Mouse (Mus musculus): ENCODE measurements around the gene Prdm11. TPM values are rescaled to one million over a fixed set of nuclear protein-coding genes. Genes with fewer than 3 reads are reported as not detected.

Gene Prdm11
- polyA plus RNA-seq, 1 experiment from 2014 or later: 7.8 TPM

DNA sequence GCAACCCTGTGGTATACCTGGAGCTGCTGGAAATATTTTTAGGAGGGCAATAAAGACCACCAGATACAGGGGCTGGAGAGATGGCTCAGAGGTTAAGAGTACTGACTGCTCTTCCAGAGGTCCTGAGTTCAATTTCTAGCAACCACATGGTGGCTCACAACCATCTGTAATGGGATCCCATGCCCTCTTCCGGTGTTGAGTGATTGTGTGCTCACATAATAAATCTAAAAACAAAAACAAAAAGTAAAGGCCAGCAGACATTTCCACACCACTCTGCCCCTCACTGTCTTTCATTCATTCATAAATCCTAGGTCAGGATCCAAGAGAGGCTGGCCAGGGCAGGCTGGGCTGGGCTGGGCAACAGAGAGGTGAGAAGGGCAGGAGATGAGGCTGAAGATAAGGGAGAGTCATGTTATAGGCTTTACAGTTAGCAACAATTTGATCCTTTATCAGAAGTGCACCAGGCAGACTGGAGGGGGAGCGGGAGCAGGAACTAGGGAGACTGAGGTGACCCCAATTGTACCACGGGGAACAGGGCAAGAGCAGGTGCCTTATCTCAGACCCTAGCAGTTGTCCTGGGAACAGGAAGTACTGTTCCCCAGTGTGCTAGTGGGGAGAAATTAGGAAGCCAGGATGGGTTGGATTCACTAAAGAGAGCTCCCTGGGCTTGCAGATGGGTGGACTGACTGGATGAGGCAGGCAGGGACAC, 2.4 kb downstream of the Prdm11 start:
- Histone ChIP-seq H3K4me3 (no peak overlapping the region), H3K27me3 (no peaks in the 10 kb centered on the region), H3K27ac (no peak overlapping the region), H3K9me3 (no peaks in the 10 kb centered on the region), H3K4me2 (peak overlapping the region; percentile 88), H3K36me3 (peaks cover 19% of the 10 kb centered on the region), H3K9ac (peak overlapping the region; percentile 99; the same call in 1 of the 2 replicates), H3K4me1 (peaks cover 68% of the 10 kb centered on the region)
- no peak for ATAC-seq (ENCODE audit: insufficient number of reproducible peaks, insufficient read depth, low FRiP score, low TSS enrichment, low read depth)
- 84% methylated on average over 3 of the region's 3 CpGs for WGBS

DNA sequence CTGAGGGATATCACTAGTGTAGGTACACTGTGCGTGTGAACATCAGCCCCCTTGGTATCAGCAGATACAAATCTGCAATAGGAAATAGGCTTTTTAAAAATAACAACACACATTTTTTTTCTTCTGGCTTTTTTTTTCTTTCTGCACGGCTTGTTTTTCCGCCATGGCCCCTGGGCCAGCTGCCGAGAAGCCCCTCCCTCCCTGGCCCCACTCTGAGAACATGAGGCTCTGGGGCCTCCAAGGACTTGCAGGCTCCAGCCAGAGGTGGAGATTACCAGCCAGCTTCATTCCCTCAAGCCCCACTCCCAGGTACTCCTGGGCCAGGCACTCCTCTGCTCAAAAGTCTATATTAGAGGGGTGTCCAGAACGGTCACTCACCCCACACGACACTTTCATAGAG, 4.5 kb downstream of the Prdm11 start:
- H3K27me3 ChIP-seq: no peaks in the 10 kb centered on the region
- H3K27ac ChIP-seq: peak overlapping the region; percentile 78
- peak overlapping the region; percentile 46; the same call in 1 of the 2 replicates for H3K9ac ChIP-seq
- H3K9me3 ChIP-seq: no peaks in the 10 kb centered on the region
- peaks cover 19% of the 10 kb centered on the region for H3K36me3 ChIP-seq
- no peak overlapping the region for H3K4me3 ChIP-seq
- ATAC-seq (ENCODE audit: insufficient number of reproducible peaks, insufficient read depth, low FRiP score, low TSS enrichment, low read depth): no peak
- peak overlapping the region; percentile 26 for H3K4me2 ChIP-seq
- 44% methylated on average over 6 of the region's 6 CpGs for WGBS
- peaks cover 79% of the 10 kb centered on the region for H3K4me1 ChIP-seq

DNA sequence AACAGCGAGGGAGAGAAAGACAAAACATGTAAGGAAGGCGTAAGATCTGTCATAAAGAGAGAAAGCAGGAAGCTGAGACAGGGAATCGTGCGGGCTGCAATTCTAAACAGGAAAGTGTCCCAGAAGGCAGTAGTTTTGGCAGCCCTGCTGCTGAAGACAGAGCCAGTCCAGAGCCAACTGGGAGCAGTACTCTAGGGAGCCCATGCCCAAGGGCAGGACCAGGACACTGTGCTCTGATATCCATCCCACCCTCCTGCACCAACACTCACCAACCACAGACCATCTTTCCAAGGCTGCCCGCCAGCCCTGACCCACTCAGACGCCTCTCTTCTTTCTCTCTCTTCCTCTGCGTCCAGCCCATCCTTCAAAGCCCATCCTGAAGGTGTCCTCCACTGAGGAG, 5.1 kb downstream of the Prdm11 start:
- Histone ChIP-seq H3K9ac (peak overlapping the region; percentile 46), H3K36me3 (peaks cover 19% of the 10 kb centered on the region), H3K4me1 (peaks cover 83% of the 10 kb centered on the region), H3K27me3 (no peaks in the 10 kb centered on the region), H3K9me3 (no peaks in the 10 kb centered on the region), H3K4me2 (peak overlapping the region; percentile 26; the same call in 1 of the 2 replicates), H3K4me3 (no peak overlapping the region), H3K27ac (peak overlapping the region; percentile 78)
- ATAC-seq (ENCODE audit: insufficient number of reproducible peaks, insufficient read depth, low FRiP score, low TSS enrichment, low read depth): no peak
- WGBS: 72% methylated on average over 7 of the region's 7 CpGs

DNA sequence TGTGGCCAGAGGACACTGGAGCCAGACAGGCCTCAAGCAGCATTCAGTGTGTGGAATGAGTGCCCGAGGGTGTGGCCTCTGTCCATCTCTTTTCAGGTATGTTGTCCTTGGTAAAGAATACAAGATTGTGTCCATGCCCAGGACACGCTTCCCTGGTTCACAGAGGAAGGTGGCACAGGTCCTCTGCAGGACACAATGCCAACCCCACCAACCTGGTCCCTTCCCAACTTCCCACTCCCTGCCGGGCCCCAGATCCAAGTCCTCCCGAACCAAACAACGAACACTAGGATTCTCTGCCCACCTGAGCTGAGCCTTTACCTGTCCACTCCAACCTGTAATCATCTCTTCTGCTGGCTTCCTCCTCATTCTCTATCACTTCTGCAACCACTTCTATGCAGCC, 6.3 kb downstream of the Prdm11 start:
- 91% methylated on average over 5 of the region's 5 CpGs for WGBS
- H3K27ac ChIP-seq: no peak overlapping the region
- no peak overlapping the region for H3K4me3 ChIP-seq
- H3K4me1 ChIP-seq: peaks cover 90% of the 10 kb centered on the region
- H3K4me2 ChIP-seq: no peak overlapping the region
- ATAC-seq (ENCODE audit: insufficient number of reproducible peaks, insufficient read depth, low FRiP score, low TSS enrichment, low read depth): no peak
- H3K9me3 ChIP-seq: no peaks in the 10 kb centered on the region
- H3K27me3 ChIP-seq: no peaks in the 10 kb centered on the region
- H3K9ac ChIP-seq: no peak overlapping the region
- H3K36me3 ChIP-seq: peaks cover 19% of the 10 kb centered on the region

DNA sequence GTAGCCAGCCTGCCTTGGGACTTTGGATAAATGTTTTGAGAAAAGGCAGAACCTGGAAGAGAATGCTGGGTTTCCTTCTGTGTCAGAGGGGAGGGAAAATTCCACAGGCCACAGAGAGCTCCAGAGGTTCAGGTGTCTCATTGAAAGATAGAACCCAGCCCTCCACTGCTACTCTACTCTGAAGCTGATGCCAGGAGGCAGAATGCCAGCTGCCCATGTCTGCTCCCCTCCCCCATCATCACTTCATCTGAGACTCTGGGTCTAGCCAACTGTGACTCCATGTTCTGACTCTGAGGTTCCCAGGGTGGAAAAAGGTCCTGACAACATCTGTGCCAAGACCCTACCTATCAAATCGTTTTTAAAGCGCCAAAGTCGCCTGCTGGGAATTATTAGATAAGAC, 6.9 kb downstream of the Prdm11 start:
- no peak overlapping the region for H3K4me3 ChIP-seq
- no peak overlapping the region for H3K4me2 ChIP-seq
- H3K27me3 ChIP-seq: no peaks in the 10 kb centered on the region
- peaks cover 19% of the 10 kb centered on the region for H3K36me3 ChIP-seq
- peaks cover 85% of the 10 kb centered on the region for H3K4me1 ChIP-seq
- no peak overlapping the region for H3K9ac ChIP-seq
- no peaks in the 10 kb centered on the region for H3K9me3 ChIP-seq
- no peak overlapping the region for H3K27ac ChIP-seq
- no peak for ATAC-seq (ENCODE audit: insufficient number of reproducible peaks, insufficient read depth, low FRiP score, low TSS enrichment, low read depth)
- WGBS: 80% methylated on average over 3 of the region's 3 CpGs

DNA sequence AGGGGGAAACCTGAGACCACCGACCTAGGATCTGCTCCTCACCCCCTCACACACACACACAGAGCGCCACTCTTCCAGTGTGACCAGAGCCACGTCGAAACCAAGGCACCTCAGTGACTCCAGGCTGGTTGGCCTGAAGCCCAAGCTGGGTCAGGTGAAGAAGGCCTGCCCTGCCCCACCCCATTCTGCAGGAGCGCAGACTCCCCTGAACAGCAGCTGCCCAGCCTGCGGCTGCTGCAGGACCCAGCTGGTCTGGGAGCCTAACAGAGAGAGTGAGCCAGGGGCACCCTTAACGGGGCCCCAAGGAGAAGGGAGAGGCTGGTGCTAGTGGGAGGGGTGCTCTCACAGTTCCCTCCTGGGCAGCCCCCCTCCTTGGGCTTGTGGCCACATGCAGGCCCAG, 10.3 kb downstream of the Prdm11 start:
- no peaks in the 10 kb centered on the region for H3K9me3 ChIP-seq
- H3K27ac ChIP-seq: peak overlapping the region; percentile 80
- peak overlapping the region; percentile 60 for H3K9ac ChIP-seq
- peak; percentile 44 for ATAC-seq (ENCODE audit: insufficient number of reproducible peaks, insufficient read depth, low FRiP score, low TSS enrichment, low read depth)
- H3K4me2 ChIP-seq: peak overlapping the region; percentile 46
- peaks cover 14% of the 10 kb centered on the region; the same call in 1 of the 2 replicates for H3K36me3 ChIP-seq
- no peaks in the 10 kb centered on the region for H3K27me3 ChIP-seq
- 14% methylated on average over 7 of the region's 7 CpGs for WGBS
- H3K4me3 ChIP-seq: no peak overlapping the region
- peaks cover 81% of the 10 kb centered on the region for H3K4me1 ChIP-seq

DNA sequence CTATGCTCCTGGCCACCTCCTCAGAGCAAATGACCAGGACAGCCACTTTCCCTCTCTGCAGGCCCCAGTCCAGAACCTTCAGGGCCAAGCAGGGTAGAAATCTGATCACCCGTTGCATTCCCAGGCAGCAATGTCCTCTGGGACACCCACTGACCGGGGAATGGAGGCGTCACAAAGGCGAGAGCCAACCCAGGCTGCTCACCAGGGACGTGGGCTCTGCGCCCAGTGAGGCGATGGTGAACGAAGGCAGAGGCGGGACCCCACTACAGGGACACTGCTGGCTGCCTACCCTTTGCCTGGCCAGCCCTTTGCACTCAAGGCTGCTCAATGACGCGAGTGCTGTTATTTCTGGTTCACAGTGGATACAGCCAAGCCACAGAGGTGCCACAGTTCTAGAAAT, 13.3 kb downstream of the Prdm11 start:
- no peak overlapping the region for H3K9ac ChIP-seq
- no peaks in the 10 kb centered on the region for H3K9me3 ChIP-seq
- H3K4me3 ChIP-seq: no peak overlapping the region
- no peaks in the 10 kb centered on the region for H3K27me3 ChIP-seq
- H3K4me1 ChIP-seq: peaks cover 82% of the 10 kb centered on the region
- no peak overlapping the region for H3K4me2 ChIP-seq
- WGBS: 82% methylated on average over 11 of the region's 11 CpGs
- H3K36me3 ChIP-seq: peaks cover 13% of the 10 kb centered on the region; the same call in 1 of the 2 replicates
- no peak overlapping the region for H3K27ac ChIP-seq
- no peak for ATAC-seq (ENCODE audit: insufficient number of reproducible peaks, insufficient read depth, low FRiP score, low TSS enrichment, low read depth)

DNA sequence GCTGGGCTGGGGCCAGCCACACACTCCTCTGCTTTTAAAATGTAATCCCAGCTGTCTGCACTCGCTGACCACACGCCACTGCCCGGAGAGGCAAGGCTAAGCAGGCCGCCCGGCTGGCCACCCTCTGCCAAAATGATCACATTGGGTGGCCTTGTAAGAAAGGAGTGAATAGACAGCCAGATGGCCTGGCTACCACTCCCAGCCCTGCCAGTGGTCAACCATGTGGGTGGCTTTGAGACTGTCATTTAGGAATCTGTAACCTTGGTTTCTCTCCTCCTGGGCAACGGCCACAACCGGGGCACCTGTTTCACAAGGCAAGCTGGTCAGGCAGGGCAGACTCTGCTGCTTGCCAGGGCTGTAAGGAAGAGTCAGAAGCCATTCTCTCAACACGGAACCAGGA, 13.9 kb downstream of the Prdm11 start:
- peaks cover 76% of the 10 kb centered on the region for H3K4me1 ChIP-seq
- H3K9me3 ChIP-seq: no peaks in the 10 kb centered on the region
- no peak overlapping the region for H3K4me3 ChIP-seq
- H3K9ac ChIP-seq: no peak overlapping the region
- no peak overlapping the region for H3K27ac ChIP-seq
- no peaks in the 10 kb centered on the region for H3K27me3 ChIP-seq
- H3K36me3 ChIP-seq: peaks cover 18% of the 10 kb centered on the region; the same call in 1 of the 2 replicates
- no peak for ATAC-seq (ENCODE audit: insufficient number of reproducible peaks, insufficient read depth, low FRiP score, low TSS enrichment, low read depth)
- H3K4me2 ChIP-seq: no peak overlapping the region
- WGBS: 87% methylated on average over 8 of the region's 8 CpGs

DNA sequence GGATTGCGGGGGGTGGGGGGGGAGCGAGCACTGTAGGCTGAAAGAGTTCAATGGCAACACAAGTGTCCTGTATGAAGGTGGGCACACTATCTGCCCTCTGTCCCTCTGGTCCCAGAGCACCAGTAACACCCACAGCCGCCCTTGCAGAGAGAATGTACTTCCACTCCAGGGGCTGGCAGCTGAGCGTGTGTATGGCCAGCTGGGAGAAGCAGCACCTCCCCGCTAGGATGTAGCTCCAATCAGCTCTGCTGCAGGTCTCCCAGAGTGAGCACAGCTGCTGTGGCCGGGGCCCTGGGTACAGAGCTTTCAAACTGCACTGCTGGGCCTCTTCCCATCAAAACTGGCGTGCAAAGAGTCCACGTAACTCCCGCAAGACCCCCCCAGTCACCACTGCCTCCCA, 14.9 kb downstream of the Prdm11 start:
- Histone ChIP-seq H3K4me2 (no peak overlapping the region), H3K4me1 (peaks cover 66% of the 10 kb centered on the region), H3K27me3 (no peaks in the 10 kb centered on the region), H3K27ac (no peak overlapping the region), H3K4me3 (no peak overlapping the region), H3K9me3 (no peaks in the 10 kb centered on the region), H3K36me3 (peaks cover 25% of the 10 kb centered on the region; the same call in 1 of the 2 replicates), H3K9ac (0 out of 2 replicates have a peak overlapping the region, but pooled peaks have one; percentile 27)
- WGBS: 68% methylated on average over 9 of the region's 9 CpGs
- no peak for ATAC-seq (ENCODE audit: insufficient number of reproducible peaks, insufficient read depth, low FRiP score, low TSS enrichment, low read depth)

DNA sequence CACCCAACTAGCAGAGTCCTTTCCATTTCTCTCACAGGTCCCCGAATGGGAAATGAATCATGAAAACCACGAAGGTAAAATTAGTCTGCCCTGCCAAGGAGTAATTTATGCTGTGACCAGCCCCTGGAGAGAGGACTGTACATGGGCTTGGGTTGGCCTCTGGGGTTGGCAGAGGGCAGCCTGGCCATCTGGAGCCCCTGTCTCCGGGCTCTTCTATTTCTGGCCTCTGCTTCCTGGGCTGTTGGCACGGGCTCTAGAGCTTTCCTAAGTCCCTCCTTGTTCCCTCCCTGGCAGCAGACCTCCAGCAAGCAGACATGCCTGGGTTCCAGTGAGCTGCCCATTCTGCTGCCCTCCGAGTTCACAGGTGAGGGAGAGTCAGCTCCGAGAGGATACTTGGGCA, 15.9 kb downstream of the Prdm11 start:
- Histone ChIP-seq H3K36me3 (peaks cover 31% of the 10 kb centered on the region; the same call in 1 of the 2 replicates), H3K4me1 (peaks cover 57% of the 10 kb centered on the region), H3K4me3 (no peak overlapping the region), H3K9me3 (no peaks in the 10 kb centered on the region), H3K4me2 (no peak overlapping the region), H3K27ac (no peak overlapping the region), H3K27me3 (no peaks in the 10 kb centered on the region), H3K9ac (no peak overlapping the region)
- ATAC-seq (ENCODE audit: insufficient number of reproducible peaks, insufficient read depth, low FRiP score, low TSS enrichment, low read depth): no peak
- 76% methylated on average over 6 of the region's 6 CpGs for WGBS

DNA sequence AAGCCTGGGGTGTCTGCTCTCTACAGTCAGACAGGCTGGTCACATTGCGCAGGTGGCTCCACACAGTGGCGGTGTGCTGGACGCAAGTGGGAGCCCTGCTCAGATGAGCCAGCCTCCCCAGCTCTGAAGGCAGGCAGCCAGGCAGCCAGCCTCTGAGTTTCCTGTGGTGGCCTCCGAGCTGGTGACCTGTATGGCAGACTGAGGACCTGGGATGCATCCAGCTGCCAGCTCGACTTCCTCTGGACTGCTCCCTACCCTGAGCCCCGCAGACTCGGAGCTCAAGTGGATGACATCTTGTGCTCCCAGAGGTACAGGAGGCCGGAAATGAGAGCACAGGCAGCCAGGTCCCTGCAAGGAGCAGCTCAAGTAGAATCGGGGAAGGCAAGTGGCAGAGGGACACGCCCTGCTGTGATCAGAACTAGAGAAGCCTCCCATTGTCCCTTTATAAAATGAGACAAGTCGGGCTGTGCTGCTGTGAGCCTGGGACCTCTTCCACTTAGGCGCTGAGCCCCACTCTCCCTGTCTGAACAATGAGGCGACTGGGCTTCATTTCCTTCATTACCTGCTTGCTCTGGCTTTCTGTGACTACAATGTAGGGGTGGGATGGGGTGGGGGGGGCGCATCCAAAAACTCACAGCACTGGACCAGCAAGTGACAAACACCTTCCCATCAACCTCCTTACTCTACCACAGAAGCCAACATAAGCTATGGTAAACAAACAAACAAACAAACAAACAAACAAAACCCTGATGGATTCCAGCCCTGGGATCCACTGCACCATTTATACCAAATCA, 16.5 kb downstream of the Prdm11 start:
- Histone ChIP-seq H3K27ac (peak overlapping the region; percentile 62), H3K4me1 (peaks cover 51% of the 10 kb centered on the region)

DNA sequence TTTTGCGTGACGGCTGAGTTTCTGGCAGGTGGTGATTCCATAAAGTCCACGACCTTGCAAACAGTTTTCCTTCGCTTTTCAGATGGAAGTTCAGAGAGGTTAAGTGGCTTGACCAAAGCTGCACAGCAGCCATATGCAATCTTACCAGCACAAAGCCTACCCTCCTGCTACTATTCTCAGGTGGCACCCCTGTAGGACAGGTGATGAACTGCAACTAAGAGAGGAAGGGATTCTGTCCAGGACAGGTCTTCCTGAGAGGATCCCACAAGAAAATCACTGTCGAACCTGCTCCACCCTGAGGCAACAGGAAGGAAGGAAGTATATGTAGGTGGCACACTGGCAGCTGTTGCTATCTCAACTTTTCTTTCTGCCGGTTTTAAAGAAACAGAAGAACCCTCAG, 17.1 kb downstream of the Prdm11 start:
- Histone ChIP-seq H3K4me2 (no peak overlapping the region), H3K36me3 (peaks cover 40% of the 10 kb centered on the region), H3K27ac (peak overlapping the region; percentile 62), H3K27me3 (no peaks in the 10 kb centered on the region), H3K9ac (no peak overlapping the region), H3K4me3 (no peak overlapping the region), H3K9me3 (no peaks in the 10 kb centered on the region), H3K4me1 (peaks cover 51% of the 10 kb centered on the region)
- 63% methylated on average over 6 of the region's 6 CpGs for WGBS
- ATAC-seq (ENCODE audit: insufficient number of reproducible peaks, insufficient read depth, low FRiP score, low TSS enrichment, low read depth): no peak

More for the DNA sequence above, 16.5 kb downstream of the Prdm11 start:
- Histone ChIP-seq H3K4me2 (no peak overlapping the region), H3K27me3 (no peaks in the 10 kb centered on the region), H3K9ac (no peak overlapping the region), H3K9me3 (no peaks in the 10 kb centered on the region), H3K36me3 (peaks cover 34% of the 10 kb centered on the region), H3K4me3 (no peak overlapping the region)
- ATAC-seq (ENCODE audit: insufficient number of reproducible peaks, insufficient read depth, low FRiP score, low TSS enrichment, low read depth): peak; percentile 26
- 35% methylated on average over 14 of the region's 14 CpGs for WGBS

Measured in embryonic facial prominence, embryonic 13.5 days (tissue).